Mouse (Mus musculus) embryonic fibroblast, embryonic 13.5 days (primary cell): ENCODE measurements around the gene Ckm. TPM values are rescaled to one million over a fixed set of nuclear protein-coding genes. Genes with fewer than 3 reads are reported as not detected.

Experiments used
- H3K27ac ChIP-seq: 2 replicates; pipeline ENCODE4 v1.5.1; 2012; ENCODE audit warnings: low read length, control low read depth, inconsistent platforms; ENCODE audit not compliant: insufficient read depth
- H3K4me1 ChIP-seq: 2 replicates; pipeline ENCODE4 v1.6.1; 2011; ENCODE audit warnings: low read length; ENCODE audit not compliant: control insufficient read depth, insufficient read depth
- H3K4me3 ChIP-seq: 2 replicates; pipeline ENCODE4 v1.5.1; 2011; ENCODE audit warnings: mild to moderate bottlenecking, control low read depth, low read length; ENCODE audit not compliant: insufficient read depth
- CTCF ChIP-seq: IDR thresholded peaks from 2 replicates; pipeline ENCODE4 v1.5.1; 2011; ENCODE audit warnings: mild to moderate bottlenecking, control low read depth, low read length, moderate library complexity, borderline replicate concordance; ENCODE audit not compliant: insufficient read depth
- POLR2A ChIP-seq: IDR thresholded peaks from 2 replicates; pipeline ENCODE4 v1.6.1; 2011; ENCODE audit warnings: low read depth, mild to moderate bottlenecking, control low read depth, low read length, moderate library complexity
- polyA plus RNA-seq: library from polyadenylated mRNA; stranded (reverse); fragments of >200 nt; gene quantifications from 2 replicates; pipeline ENCODE4 v1.2.4, GENCODE M21; 2011; ENCODE audit warnings: low read depth; ENCODE audit not compliant: missing spikeins, insufficient read length

The Ckm gene
- polyA plus RNA-seq, 1 experiment, result not detected

DNA sequence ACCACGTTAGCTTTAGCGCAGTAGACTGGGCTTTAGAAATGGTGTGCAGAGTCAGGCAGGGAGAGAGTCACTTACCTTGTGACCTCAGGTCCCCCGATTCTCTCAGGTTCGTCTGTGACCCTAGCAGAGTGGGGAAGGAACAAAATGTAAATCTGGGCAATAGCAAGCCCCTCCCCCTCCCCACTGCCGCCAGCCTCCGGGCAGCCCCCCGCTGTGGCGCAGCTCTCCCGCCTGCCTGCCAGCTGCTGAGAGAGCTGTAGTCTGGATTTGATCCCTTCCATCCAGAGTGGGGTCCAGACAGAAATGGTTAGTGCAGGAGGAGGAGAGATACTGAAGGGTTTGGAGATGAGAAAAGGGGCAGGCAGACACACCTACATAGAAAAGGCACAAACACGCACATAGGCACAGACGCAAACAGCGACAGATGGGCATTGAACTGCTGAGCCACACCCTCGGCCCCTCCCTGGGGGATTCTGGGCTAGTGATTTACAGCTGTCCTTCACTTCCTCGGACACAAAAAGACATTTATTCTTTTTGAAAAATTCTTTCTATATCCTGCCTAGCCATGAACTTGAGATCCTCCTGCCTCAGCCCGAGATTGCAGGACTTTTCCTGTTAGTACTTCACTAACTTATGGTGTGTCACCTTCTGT, 23.5 kb downstream of the Ckm start:
- Histone ChIP-seq H3K27ac (no peak overlapping the region), H3K4me1 (no peaks in the 10 kb centered on the region), H3K4me3 (no peak overlapping the region)
- TF ChIP-seq CTCF (no peak), POLR2A (no peak)

DNA sequence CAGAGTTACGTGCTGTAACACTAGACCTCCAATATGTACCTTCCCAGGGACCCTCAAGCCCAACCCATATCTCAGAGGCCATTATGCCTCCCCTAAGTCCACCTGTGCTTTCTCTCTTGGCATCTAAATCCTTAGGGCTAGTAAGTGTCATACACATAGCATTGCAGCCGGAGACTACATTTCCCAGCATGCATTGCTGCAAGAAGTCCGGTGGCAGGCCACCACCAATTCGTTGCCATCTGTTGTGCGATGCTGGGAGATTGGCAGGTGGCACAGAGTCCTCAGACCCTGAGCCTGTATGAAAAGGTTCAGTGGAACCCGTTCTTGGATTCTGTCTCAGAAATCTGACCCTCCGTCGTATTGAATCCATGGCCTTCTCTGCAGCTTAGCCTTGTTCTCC, 25.1 kb downstream of the Ckm start:
- TF ChIP-seq CTCF, result no peak
- TF ChIP-seq POLR2A, result no peak
- Histone ChIP-seq H3K27ac (no peak overlapping the region), H3K4me1 (no peaks in the 10 kb centered on the region), H3K4me3 (no peak overlapping the region)

DNA sequence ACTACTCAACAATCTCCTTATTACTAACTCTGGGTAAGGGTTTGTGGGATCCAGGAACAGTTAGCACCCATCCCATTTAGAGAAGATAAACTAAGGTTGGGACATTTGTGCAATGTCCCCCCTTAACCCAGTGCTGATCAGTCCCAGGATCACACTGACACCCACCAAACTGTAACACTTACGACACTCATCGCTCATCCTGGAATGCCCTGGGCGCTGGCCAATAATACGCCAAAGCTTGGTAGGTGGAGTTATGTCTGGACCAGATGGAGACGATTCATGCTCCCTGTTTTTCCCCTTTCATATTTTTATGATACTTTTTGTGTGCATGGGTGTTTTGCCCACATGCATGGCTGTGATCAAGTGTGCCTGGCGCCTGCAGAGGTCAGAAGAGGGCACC, 25.8 kb downstream of the Ckm start:
- TF ChIP-seq CTCF (no peak), POLR2A (no peak)
- no peak overlapping the region for H3K4me3 ChIP-seq
- H3K27ac ChIP-seq, result no peak overlapping the region
- H3K4me1 ChIP-seq, result no peaks in the 10 kb centered on the region

DNA sequence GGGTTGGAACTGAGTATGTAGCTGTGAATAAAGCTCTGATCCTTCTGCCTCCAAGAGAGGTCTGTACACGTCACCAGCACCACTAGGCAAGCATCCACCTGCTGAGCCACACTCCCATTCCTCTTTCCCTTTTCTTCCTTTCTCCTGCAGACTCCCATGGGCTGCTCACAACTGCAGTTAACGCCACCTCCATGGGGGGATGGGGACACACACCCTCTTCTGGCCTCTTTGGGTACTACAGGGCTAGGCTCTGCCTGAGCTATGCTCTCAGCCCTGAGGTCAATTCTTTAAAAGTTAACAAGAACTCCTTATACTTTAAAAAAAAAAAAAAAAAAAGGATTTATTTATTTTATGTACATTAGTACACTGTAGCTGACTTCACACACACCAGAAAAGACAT, 27.9 kb downstream of the Ckm start:
- H3K4me3 ChIP-seq, result no peak overlapping the region
- no peaks in the 10 kb centered on the region for H3K4me1 ChIP-seq
- no peak for TF ChIP-seq POLR2A
- TF ChIP-seq CTCF, result no peak
- no peak overlapping the region for H3K27ac ChIP-seq

DNA sequence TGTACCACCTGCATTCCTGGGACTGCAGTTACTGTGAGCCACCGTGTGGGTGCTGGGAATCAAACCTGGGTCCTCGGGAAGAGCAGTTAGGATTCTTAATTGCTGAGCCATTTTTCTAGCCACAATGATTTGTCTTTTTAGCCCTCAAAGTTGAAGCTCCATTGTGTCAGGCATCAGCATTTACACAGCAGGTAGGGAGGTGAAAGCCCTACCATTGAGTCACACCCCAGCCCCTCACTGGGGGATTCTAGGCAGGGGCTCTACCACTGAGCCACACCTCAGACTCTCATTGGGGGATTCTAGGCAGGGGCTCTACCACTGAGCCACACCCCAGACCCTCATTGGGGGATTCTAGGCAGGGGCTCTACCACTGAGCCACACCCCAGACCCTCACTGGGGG, 31.7 kb downstream of the Ckm start:
- TF ChIP-seq POLR2A (no peak), CTCF (no peak)
- no peak overlapping the region for H3K27ac ChIP-seq
- no peak overlapping the region for H3K4me3 ChIP-seq
- no peaks in the 10 kb centered on the region for H3K4me1 ChIP-seq

DNA sequence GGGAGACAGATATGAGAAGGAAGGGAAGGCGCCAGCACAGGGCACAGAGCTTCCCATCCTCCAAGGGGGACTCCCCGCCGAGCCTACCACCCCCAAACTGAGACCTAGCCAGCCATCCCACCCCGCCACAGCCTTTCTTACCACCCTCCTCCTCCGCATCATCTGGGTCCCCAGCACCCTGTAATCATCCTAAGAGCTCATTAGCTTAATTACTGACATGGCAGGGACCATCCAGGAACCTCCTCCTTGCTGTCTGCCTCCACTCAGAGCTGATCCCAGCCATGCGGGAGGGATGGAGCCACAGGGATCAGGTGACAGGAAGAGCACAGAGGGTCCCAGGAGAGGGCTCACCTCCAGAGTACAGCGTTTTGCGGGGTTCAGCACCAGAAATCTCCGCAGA, 32.5 kb downstream of the Ckm start:
- TF ChIP-seq POLR2A (no peak), CTCF (no peak)
- no peak overlapping the region for H3K27ac ChIP-seq

DNA sequence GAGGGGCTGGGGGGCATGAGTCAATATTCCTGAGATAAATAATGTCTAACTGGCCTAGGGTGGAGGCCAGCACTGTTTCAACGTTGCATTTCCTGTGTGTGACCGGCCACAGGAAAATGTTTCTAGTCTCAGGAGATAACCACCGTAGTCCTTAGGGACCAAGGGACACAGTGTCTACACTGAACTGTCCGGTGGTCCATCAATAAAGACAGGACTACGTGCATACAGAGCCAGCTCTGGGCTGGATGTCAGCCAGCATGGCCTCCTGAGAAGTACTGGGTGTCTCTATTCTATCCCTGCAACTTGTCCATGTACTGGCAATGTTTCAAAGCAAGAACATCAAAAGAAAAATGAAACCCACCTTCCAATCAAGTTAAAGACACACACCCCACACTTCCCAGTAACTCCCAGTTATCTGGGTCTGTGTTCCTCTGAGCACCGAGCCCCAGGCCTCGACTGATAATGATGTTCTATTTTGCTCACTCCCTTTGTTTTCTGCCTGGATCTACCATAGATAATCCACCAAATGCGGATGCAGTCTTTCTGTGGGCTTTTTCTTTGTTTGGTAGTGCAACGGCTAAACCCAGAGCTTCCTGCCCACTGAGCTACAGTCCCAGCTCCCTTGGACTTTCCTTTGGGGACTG, 37.0 kb downstream of the Ckm start:
- Histone ChIP-seq H3K27ac (no peak overlapping the region), H3K4me1 (no peaks in the 10 kb centered on the region), H3K4me3 (no peak overlapping the region)
- TF ChIP-seq CTCF, result no peak
- TF ChIP-seq POLR2A, result no peak

More for the DNA sequence above, 32.5 kb downstream of the Ckm start:
- Histone ChIP-seq H3K4me1 (no peaks in the 10 kb centered on the region), H3K4me3 (no peak overlapping the region)

DNA sequence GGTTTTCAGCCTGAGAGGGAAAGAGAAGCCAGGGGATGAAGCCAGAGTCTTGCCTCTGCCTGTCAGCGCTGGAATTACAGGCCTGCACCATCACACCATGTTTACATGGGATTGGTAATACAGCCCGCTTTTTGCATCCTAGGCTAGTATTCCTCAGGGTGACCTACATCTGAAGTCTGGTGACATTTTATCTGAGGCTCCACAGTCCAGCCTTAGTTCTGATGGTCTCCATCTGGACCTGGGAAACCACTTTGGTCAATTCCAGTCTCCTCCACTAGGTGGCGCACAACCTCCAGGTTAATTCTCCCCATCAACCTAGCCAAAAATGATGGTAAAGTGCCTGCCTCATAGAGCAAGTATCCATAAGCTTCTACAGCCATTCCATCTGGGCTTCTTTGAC, 38.8 kb downstream of the Ckm start:
- Histone ChIP-seq H3K4me3 (no peak overlapping the region), H3K4me1 (no peaks in the 10 kb centered on the region), H3K27ac (no peak overlapping the region)
- TF ChIP-seq CTCF (peak; percentile 47; the same call in 1 of the 2 replicates), POLR2A (no peak)

DNA sequence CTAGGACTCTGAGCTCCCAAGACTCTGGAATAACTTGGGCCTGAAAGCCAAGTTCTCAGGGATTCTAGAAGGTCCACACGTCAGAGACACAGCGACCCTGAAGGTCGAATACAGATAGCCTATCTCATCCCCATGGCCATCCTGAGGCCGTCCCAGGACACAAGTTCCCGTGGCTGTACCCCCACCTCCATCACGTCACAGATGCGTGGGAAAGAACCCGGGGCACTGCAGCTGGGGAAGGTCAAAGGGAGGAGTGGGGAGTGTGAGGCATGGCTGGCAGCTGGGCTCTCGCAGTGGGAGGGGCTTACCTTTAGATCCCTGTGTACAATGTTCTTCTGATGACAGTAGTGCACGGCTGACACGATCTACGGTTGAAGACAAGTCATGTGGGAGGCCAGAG, 40.2 kb downstream of the Ckm start:
- TF ChIP-seq CTCF (no peak), POLR2A (no peak)
- H3K4me3 ChIP-seq, result no peak overlapping the region

DNA sequence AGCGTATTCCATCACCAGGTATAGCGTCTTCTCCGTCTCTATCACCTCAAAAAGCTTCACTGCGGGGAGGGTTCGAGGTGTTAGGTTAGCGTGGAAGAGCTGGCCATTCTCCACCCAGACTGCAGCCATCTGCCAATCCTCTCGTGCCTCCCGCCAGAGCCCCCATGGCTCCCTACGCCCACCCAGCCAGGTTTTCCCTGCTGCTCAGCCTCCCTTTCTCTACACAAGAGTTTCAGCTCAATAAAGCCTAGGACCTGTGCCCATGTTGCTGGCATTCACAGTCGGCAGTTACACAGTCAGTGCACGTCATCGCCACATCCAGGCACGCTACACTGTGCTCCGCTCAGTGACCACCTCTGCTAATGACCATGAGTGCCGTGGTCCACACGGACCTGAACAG, 43.1 kb downstream of the Ckm start:
- TF ChIP-seq POLR2A, result no peak
- no peaks in the 10 kb centered on the region for H3K4me1 ChIP-seq
- H3K4me3 ChIP-seq, result no peak overlapping the region

More for the DNA sequence above, 40.2 kb downstream of the Ckm start:
- Histone ChIP-seq H3K27ac (no peak overlapping the region), H3K4me1 (no peaks in the 10 kb centered on the region)

DNA sequence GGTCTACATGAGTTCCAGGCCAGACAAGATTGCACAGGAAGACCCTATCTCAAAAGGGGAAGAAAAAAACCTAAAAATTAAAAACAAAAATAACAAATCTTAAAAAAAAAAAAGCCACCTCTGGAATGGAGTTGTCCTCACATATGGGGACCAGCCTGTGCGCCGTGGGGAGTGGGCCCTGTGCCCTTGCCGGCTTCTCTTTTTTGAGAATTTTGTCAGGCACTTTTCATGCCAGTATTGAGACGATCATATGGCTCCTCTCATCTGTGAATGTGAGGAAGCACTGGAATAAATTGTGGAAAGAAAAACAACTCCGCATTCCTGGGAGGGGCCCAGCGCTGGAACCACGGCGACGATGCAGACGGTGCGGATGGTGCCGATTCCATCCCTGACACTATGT, 44.6 kb downstream of the Ckm start:
- no peak for TF ChIP-seq POLR2A
- no peak for TF ChIP-seq CTCF
- Histone ChIP-seq H3K27ac (no peak overlapping the region), H3K4me1 (no peaks in the 10 kb centered on the region), H3K4me3 (no peak overlapping the region)

More for the DNA sequence above, 43.1 kb downstream of the Ckm start:
- H3K27ac ChIP-seq, result no peak overlapping the region
